Mouse (Mus musculus) G1E (cell line): ENCODE data around the gene Gm11168.
"Not testable (repeated sequence)": the region's sequence is repeated elsewhere in the genome, so short reads cannot be mapped to it uniquely, and the experiment has no call there.

Experiments
- CTCF ChIP-seq: IDR thresholded peaks from 2 replicates; pipeline ENCODE4 v1.5.1; 2012; ENCODE audit warnings: low read depth, low read length, inconsistent platforms, mixed read lengths
- GATA1 ChIP-seq: IDR thresholded peaks from 2 replicates; pipeline ENCODE4 v1.6.1; 2012; ENCODE audit warnings: borderline replicate concordance, low read length, inconsistent platforms, mixed read lengths
- TAL1 ChIP-seq: conservative IDR thresholded peaks from 2 replicates; pipeline ENCODE4 v1.6.1; 2012; ENCODE audit warnings: low read depth, low read length, inconsistent platforms, mixed read lengths

GRCm38 (mm10) chr9:3001948-3002659, 1.0 kb upstream of the Gm11168 start:
- not testable (repeated sequence) for TF ChIP-seq CTCF, TAL1, GATA1
